Mouse (Mus musculus) cerebellum, adult 2 months (tissue): ENCODE data around the gene Mfsd9.

Source experiments
- CTCF ChIP-seq: fragments of 200-500 bp; IDR thresholded peaks from 2 replicates; pipeline ENCODE4 v1.5.1; 2011; ENCODE audit warnings: low read depth, mild to moderate bottlenecking, control low read depth, low read length, moderate library complexity, borderline replicate concordance; ENCODE audit not compliant: insufficient read depth
- POLR2A ChIP-seq: fragments of 200-500 bp; IDR thresholded peaks from 2 replicates; pipeline ENCODE4 v1.6.1; 2011; ENCODE audit warnings: low read length, control low read depth, borderline replicate concordance; ENCODE audit not compliant: insufficient read depth

GRCm38 (mm10) chr1:40804118-40804517, 13.6 kb upstream of the Mfsd9 start:
- TF ChIP-seq CTCF = no peak
- TF ChIP-seq POLR2A = no peak
